Mouse (Mus musculus): ENCODE measurements around the gene Slc25a21. TPM values are rescaled to one million over a fixed set of nuclear protein-coding genes. Genes with fewer than 3 reads are reported as not detected.

Slc25a21 gene
- polyA plus RNA-seq, 1 experiment from 2014 or later = 1.2 TPM

DNA sequence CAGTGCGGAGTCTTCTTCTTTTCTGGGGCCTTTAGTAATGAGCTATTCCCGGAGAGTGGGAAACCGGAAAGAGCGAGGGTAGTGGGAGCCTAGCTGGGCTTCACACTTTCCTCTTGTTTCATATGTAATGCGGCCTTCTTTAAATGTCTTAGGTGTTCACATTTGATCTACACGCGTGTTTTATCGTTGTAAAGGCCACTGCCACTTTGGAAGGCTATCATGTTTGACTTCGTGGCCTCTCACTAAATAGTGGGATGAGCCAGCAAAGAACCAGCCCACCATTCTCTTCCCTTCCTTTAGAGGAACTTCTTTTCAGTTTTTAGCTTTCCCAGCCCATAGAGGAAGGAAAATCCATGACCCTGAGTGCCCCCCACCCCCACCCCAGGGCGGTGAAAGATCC, 507.9 kb downstream of the Slc25a21 start:
- peaks cover 86% of the 10 kb centered on the region for H3K27me3 ChIP-seq (replicated peaks)
- 0 out of 2 replicates have a peak overlapping the region, but pooled peaks have one; percentile 15 for H3K4me3 ChIP-seq
- no peaks in the 10 kb centered on the region for H3K36me3 ChIP-seq
- no peak for ATAC-seq (ENCODE audit: insufficient number of reproducible peaks, low FRiP score)
- H3K4me2 ChIP-seq = peak overlapping the region; percentile 19; the same call in 1 of the 2 replicates
- H3K4me1 ChIP-seq (replicated peaks) = peaks cover 21% of the 10 kb centered on the region
- no peak overlapping the region for H3K9ac ChIP-seq
- 2% methylated on average over 10 of the region's 10 CpGs for WGBS
- H3K27ac ChIP-seq (ENCODE audit: poor library complexity, severe bottlenecking) = no peak overlapping the region
- H3K9me3 ChIP-seq (replicated peaks) = no peaks in the 10 kb centered on the region

GRCm38 (mm10) chr12:56688920-56689319, 508.4 kb downstream of the Slc25a21 start:
- Histone ChIP-seq H3K4me2 (no peak overlapping the region), H3K27ac (ENCODE audit: poor library complexity, severe bottlenecking) (no peak overlapping the region), H3K36me3 (no peaks in the 10 kb centered on the region), H3K4me3 (no peak overlapping the region), H3K9ac (no peak overlapping the region), H3K9me3 (replicated peaks) (no peaks in the 10 kb centered on the region), H3K27me3 (replicated peaks) (peaks cover 86% of the 10 kb centered on the region), H3K4me1 (replicated peaks) (peaks cover 21% of the 10 kb centered on the region)
- ATAC-seq (ENCODE audit: insufficient number of reproducible peaks, low FRiP score) = no peak
- WGBS = 3% methylated on average over 8 of the region's 8 CpGs

DNA sequence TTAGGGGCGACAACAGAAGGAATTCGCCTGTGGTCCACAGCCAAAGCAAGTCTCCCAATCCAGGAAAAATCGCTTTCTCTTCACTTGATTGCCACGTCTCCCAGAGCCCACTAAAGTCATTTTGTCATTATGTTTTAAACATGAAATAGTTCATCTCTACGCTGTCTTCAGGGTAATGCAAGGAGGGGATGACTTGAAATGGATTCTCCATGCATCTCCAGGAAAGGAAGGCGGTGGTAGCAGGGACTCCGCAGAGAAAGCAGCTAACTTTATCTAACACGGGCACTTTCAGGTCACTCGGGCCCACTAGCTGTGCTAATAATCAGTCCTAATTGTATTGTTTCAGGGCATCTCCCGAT, 508.8 kb downstream of the Slc25a21 start:
- Histone ChIP-seq H3K4me3 (no peak overlapping the region), H3K4me2 (no peak overlapping the region), H3K9me3 (replicated peaks) (no peaks in the 10 kb centered on the region), H3K27me3 (replicated peaks) (peaks cover 84% of the 10 kb centered on the region), H3K4me1 (replicated peaks) (peaks cover 21% of the 10 kb centered on the region), H3K9ac (no peak overlapping the region), H3K27ac (ENCODE audit: poor library complexity, severe bottlenecking) (no peak overlapping the region), H3K36me3 (no peaks in the 10 kb centered on the region)
- 3% methylated on average over 10 of the region's 10 CpGs for WGBS
- no peak for ATAC-seq (ENCODE audit: insufficient number of reproducible peaks, low FRiP score)

GRCm38 (mm10) chr12:56687640-56688481, 509.4 kb downstream of the Slc25a21 start:
- ATAC-seq (ENCODE audit: insufficient number of reproducible peaks, low FRiP score) = no peak
- peaks cover 21% of the 10 kb centered on the region for H3K4me1 ChIP-seq (replicated peaks)
- no peaks in the 10 kb centered on the region for H3K36me3 ChIP-seq
- H3K4me3 ChIP-seq = no peak overlapping the region
- no peak overlapping the region for H3K27ac ChIP-seq (ENCODE audit: poor library complexity, severe bottlenecking)
- no peak overlapping the region for H3K4me2 ChIP-seq
- H3K9me3 ChIP-seq (replicated peaks) = no peaks in the 10 kb centered on the region
- 6% methylated on average over 15 of the region's 15 CpGs for WGBS
- no peak overlapping the region for H3K9ac ChIP-seq
- H3K27me3 ChIP-seq (replicated peaks) = peaks cover 84% of the 10 kb centered on the region

GRCm38 (mm10) chr12:56681096-56681811, 516.0 kb downstream of the Slc25a21 start:
- peaks cover 65% of the 10 kb centered on the region for H3K27me3 ChIP-seq (replicated peaks)
- no peaks in the 10 kb centered on the region for H3K36me3 ChIP-seq
- peak overlapping the region; percentile 64 for H3K9ac ChIP-seq
- H3K9me3 ChIP-seq (replicated peaks) = 0 out of 2 replicates have a peak, but pooled peaks cover 3% of the 10 kb centered on the region
- ATAC-seq (ENCODE audit: insufficient number of reproducible peaks, low FRiP score) = peak; percentile 51; the same call in 1 of the 2 replicates
- no peak overlapping the region for H3K27ac ChIP-seq (ENCODE audit: poor library complexity, severe bottlenecking)
- peak overlapping the region; percentile 47 for H3K4me3 ChIP-seq
- under 1% methylated on average over 38 of the region's 38 CpGs for WGBS
- H3K4me1 ChIP-seq (replicated peaks) = peaks cover 7% of the 10 kb centered on the region; the same call in 1 of the 2 replicates
- peak overlapping the region; percentile 94 for H3K4me2 ChIP-seq

DNA sequence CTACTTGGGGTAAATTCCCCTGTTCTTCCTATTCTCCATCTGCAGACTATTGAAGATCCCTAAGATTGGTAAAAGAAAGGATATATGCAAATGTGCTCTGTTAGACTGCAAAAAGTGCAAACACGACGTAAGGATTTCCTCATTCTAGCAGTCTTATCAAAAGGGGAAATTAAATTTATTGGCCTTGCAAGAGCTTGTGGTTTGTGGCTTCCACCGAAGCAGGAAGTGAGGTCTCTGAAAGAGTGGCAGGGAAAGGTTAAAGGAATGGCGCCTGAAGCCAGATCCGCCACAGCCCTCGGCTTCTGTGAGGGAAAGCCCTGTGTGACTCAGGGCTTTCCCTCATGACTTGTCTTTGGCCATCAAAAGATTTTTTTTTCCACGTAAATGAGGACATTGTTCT, 519.7 kb downstream of the Slc25a21 start:
- H3K27ac ChIP-seq (ENCODE audit: poor library complexity, severe bottlenecking) = no peak overlapping the region
- H3K9ac ChIP-seq = no peak overlapping the region
- no peak for ATAC-seq (ENCODE audit: insufficient number of reproducible peaks, low FRiP score)
- peaks cover 7% of the 10 kb centered on the region; the same call in 1 of the 2 replicates for H3K4me1 ChIP-seq (replicated peaks)
- WGBS = 61% methylated on average over 7 of the region's 7 CpGs
- H3K4me2 ChIP-seq = no peak overlapping the region
- H3K27me3 ChIP-seq (replicated peaks) = peaks cover 40% of the 10 kb centered on the region
- no peaks in the 10 kb centered on the region for H3K36me3 ChIP-seq
- H3K4me3 ChIP-seq = no peak overlapping the region
- 0 out of 2 replicates have a peak, but pooled peaks cover 3% of the 10 kb centered on the region for H3K9me3 ChIP-seq (replicated peaks)

DNA sequence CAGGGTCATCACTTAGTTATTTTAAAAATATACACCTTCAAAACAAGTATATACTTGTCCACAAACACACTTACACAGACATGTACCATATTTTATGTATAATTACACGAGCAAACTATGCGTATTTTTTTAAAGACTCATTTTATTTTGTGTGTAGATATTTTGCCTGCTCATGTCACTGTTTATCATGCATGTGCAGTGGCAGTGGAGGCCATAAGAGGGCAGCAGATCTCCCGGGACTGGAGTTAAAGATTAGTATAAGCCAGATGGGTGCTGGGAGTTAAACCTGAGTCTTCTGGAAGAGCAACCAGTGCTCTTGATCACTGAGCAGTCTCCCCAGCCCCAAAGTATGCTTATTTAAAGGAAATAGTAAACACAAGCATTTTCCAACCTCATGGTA, 522.5 kb downstream of the Slc25a21 start:
- Histone ChIP-seq H3K4me1 (replicated peaks) (no peaks in the 10 kb centered on the region), H3K4me3 (no peak overlapping the region), H3K9me3 (replicated peaks) (0 out of 2 replicates have a peak, but pooled peaks cover 3% of the 10 kb centered on the region), H3K9ac (no peak overlapping the region), H3K36me3 (no peaks in the 10 kb centered on the region), H3K4me2 (no peak overlapping the region), H3K27ac (ENCODE audit: poor library complexity, severe bottlenecking) (no peak overlapping the region), H3K27me3 (replicated peaks) (peaks cover 17% of the 10 kb centered on the region)
- WGBS = 27% methylated on average over 3 of the region's 3 CpGs
- no peak for ATAC-seq (ENCODE audit: insufficient number of reproducible peaks, low FRiP score)

DNA sequence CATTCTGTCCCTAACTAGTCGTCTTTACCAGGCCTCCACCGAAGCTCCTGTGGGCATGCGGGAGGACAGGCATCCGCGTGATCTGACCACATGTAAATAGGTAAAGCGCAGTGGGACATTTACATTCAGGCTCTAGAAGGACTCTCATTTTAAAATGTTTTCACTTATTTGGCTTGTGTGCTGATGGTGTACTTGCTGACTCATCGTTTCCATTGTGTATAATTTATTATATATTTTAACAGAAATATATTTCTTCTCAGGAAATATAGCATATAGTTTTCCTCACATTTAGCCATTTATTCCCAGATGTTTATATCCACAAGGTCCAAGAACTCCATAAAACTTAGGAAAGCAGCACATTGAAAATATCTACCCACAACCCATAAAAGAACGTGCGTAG, 526.5 kb downstream of the Slc25a21 start:
- H3K27me3 ChIP-seq (replicated peaks) = peaks cover 7% of the 10 kb centered on the region; the same call in 1 of the 2 replicates
- H3K4me3 ChIP-seq = no peak overlapping the region
- no peak overlapping the region for H3K4me2 ChIP-seq
- WGBS = 86% methylated on average over 9 of the region's 9 CpGs
- H3K4me1 ChIP-seq (replicated peaks) = no peaks in the 10 kb centered on the region
- H3K36me3 ChIP-seq = no peaks in the 10 kb centered on the region
- H3K9me3 ChIP-seq (replicated peaks) = no peaks in the 10 kb centered on the region
- H3K27ac ChIP-seq (ENCODE audit: poor library complexity, severe bottlenecking) = no peak overlapping the region
- H3K9ac ChIP-seq = no peak overlapping the region
- no peak for ATAC-seq (ENCODE audit: insufficient number of reproducible peaks, low FRiP score)

- WGBS = 79% methylated on average over 9 of the region's 9 CpGs
- Histone ChIP-seq H3K4me2 (no peak overlapping the region), H3K4me3 (no peak overlapping the region), H3K27me3 (replicated peaks) (peaks cover 7% of the 10 kb centered on the region; the same call in 1 of the 2 replicates), H3K36me3 (no peaks in the 10 kb centered on the region), H3K9me3 (replicated peaks) (no peaks in the 10 kb centered on the region), H3K27ac (ENCODE audit: poor library complexity, severe bottlenecking) (no peak overlapping the region), H3K9ac (no peak overlapping the region), H3K4me1 (replicated peaks) (no peaks in the 10 kb centered on the region)
- ATAC-seq (ENCODE audit: insufficient number of reproducible peaks, low FRiP score) = no peak
These were observed 527.7 kb downstream of the Slc25a21 start for GRCm38 (mm10) chr12:56669451-56670122.

Measured in heart, embryonic 12.5 days (tissue).